Mouse (Mus musculus) NIH3T3 (cell line): Measurements from ENCODE around the gene Rbfox2.

Experiments used
- DNase-seq: peaks from one replicate; pipeline ENCODE4 v3.0.0-alpha.2; 2012; ENCODE audit warnings: low read depth

Gene Rbfox2

DNA sequence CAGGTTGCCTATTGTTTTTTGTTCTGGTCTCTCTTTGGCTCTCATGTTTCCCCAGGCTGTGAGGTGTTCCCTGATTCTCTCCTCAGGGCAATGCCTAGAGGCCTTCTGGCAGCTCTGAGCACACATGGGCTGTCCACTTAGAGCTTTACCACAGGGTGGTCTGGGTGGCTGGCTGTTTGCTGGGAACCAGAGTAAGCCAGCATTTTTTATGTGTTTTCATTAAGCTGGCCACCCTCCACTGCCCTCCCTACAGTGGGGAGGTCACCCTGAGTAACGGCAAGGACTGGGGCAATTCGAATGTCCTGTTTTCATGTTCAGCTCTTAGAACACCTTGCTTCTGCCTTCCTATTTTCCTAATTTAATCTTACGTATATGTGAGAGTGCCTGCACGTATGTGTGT, 24.6 kb upstream of the Rbfox2 start:
- DNase-seq, result peak; percentile 45

GRCm38 (mm10) chr15:77329681-77330180, 22.9 kb upstream of the Rbfox2 start:
- DNase-seq, result no peak

DNA sequence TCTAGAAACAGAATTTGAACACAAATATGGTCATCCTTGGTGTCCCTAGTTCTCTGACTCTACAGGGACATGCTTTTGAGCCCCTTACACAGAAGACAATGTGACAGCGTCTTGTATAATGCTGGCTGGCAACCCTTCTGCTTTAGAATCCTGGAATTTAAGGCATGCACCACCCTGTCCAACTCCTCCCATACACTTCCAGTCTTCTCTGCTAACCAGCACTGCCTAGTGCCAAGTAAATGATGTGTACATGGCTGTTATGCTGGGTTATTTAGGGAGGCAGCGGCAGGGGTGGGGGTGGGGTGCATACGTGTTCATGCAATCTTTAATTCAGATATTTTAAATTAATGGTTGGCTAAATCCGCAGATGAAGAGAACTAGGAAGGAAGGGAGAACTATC, 19.6 kb upstream of the Rbfox2 start:
- peak; percentile 59 for DNase-seq

GRCm38 (mm10) chr15:77324426-77324825, 17.6 kb upstream of the Rbfox2 start:
- DNase-seq, result no peak

- no peak for DNase-seq
Observed at GRCm38 (mm10) chr15:77323226-77323625, 16.4 kb upstream of the Rbfox2 start.

- DNase-seq, result no peak
Observed at GRCm38 (mm10) chr15:77313701-77314100, 6.9 kb upstream of the Rbfox2 start.

- no peak for DNase-seq
Observed at GRCm38 (mm10) chr15:77312796-77313195, 6.0 kb upstream of the Rbfox2 start.

DNA sequence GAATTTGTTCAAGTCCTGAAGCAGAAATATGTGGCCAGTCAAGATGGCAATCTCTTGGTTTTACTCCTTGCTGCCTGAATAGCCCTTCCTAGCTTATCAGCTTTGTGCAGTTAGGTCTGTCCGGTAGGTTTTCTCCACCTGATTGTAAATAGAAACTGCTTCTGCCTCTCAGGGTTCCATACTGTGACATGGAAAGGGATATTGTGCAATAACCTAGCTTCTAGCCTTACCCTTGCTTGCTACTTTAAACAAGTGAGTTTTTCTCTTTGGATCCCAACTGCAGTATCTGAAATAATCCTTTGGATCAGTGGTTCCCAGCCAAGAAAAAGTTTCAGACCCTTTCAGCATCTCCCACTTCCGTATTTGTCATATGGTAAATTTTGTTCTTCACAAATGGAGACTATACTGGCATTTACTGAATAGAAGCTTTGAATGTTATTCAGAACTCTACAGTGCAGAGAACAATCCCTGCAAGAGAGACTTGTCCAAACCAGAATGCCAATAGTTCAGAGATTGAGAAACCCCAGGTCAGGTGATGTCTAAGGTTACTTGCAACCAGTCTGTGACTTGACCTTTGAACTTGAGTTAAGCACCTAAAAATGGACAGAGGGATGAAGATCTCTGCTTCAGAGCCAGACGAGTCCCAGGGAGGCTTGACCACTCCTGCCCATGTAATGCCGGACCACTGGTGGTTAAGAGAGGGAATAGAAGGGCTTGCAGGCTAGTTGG, 1.1 kb upstream of the Rbfox2 start:
- no peak for DNase-seq

DNA sequence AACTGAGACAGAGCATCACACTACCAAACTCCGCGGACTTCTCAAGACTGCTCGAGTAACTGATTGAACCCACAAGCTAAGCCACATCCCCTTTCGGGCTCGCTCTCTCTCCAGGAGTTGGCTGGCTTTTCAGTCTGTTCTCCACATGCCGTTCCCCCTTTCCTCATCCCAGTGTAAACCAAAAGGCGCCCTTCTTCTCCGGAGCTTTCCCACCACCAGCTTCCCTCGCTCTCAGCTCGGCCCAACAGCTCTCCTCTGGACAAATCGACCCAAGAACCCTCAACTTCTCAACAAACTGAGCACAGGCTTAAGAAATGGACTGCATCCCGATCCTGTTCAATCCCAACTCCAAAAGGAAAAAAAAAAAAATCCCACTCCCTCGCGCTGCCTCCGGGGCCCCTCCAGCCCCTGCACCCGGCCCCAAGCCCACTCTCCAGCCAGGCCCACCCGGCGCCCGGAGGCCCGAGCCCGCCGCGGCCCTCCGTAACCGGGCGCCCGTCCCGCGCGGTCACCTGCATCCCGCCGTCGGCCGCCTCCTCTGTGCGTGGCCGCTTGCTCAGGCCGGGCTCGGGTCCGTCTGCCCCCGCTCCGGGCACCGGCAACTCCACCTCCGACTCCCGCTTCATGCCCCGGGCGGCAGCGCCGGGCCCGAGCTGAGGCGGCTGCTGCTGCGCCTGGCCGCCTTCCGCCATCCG, 805 bp downstream of the Rbfox2 start:
- DNase-seq, result peak; percentile 80

GRCm38 (mm10) chr15:77304960-77305359, 1.8 kb downstream of the Rbfox2 start:
- DNase-seq, result peak; percentile 26

DNA sequence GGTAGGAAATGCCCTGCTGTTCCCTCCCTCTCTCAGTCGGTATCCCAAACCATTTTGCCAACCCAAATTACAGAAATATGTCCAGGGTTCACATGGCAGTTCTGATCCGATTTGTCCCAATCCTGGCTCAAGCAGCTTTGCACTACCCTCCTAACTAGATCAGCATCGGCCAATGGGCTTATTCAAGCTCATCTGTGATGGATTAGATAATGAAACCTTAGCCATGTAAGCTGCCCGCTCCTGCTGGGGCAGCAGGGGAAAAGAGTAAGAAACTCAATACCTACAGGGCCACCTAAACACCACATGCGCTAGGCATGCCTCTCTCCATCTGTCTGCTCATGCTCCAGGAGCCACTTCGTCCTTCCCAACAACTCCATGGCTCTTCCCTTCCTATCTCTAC, 5.7 kb downstream of the Rbfox2 start:
- no peak for DNase-seq

- peak; percentile 36 for DNase-seq
Observed at GRCm38 (mm10) chr15:77298564-77298963, 8.2 kb downstream of the Rbfox2 start.

DNA sequence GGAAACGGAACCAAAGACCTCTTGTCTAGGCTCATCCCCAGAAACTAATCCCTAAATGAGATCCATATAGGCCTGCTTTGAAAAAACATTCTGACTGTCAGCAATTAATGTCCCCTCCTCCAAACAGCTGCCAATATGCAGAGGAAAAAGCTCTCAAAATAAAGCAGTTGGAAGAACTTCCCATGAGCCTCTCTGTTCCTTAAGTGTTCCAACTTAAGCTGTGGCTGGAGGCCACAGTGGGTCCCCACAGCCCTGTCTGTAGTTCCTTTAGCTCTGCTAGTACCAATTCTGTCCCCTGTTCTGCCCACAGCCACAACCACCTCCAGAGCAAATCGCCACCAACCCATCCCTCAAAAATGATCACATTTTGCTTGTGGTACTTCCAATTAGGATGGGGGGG, 10.2 kb downstream of the Rbfox2 start:
- peak; percentile 12 for DNase-seq

GRCm38 (mm10) chr15:77293493-77293892, 13.3 kb downstream of the Rbfox2 start:
- DNase-seq, result peak; percentile 10

DNA sequence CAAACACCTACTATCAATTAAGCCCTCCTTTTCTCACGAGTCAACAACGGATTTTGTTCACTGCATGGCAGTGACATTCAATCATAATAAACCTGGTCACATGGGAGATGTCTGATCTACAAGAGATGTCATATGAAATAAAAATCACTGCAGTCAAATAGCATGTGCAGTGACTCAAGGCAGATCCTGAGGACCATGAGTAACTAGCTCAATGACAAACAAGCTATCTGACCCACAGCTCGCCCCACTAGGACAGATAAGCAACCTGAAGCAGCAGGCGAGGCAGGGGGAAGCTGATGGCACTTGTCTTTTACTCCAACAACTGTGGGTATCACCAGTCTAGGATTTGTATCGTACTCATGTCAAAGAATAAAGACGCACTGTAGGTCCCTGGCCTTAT, 14.4 kb downstream of the Rbfox2 start:
- DNase-seq, result no peak

DNA sequence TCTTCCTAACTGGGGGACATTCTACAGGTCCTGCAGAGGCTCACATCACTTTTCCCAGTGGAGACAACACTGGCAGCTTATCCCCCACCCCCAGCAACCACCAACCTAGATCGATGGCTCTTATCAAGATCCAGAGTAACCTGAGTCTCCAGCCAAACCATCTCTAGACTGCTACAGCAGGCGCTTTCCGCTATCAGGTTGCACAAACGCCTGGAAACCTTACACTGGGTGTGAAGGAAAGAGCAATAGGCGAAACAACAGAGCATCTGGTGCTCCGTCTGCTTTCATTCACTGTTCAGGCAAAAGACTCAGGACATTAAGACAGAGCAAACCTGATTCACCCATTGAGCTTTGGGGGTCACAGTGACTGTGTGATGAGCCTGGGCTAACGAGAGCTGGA, 15.3 kb downstream of the Rbfox2 start:
- no peak for DNase-seq

- DNase-seq, result no peak
Observed at GRCm38 (mm10) chr15:77290352-77290751, 16.5 kb downstream of the Rbfox2 start.

- DNase-seq, result no peak
Observed at GRCm38 (mm10) chr15:77280130-77280529, 26.7 kb downstream of the Rbfox2 start.

DNA sequence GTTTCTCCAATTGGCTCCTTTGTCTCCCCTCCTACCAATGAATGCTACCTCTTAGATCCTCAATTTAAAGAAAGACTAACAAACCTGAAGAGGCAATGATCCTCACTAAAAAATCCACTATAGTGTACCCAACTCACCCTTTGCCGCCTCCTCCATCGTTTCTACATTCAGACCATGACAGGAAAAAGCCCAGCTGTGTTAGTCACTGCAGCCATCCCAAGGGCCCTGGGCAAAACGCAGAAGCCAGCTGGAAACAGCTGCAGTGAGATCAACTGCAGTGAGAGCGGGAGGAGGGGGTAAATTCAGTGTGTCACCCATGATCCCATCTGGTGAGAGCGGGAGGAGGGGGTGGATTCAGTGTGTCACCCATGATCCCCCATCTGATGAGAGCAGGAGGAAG, 28.0 kb downstream of the Rbfox2 start:
- peak; percentile 55 for DNase-seq

GRCm38 (mm10) chr15:77276838-77277725, 29.7 kb downstream of the Rbfox2 start:
- DNase-seq, result peak; percentile 67

DNA sequence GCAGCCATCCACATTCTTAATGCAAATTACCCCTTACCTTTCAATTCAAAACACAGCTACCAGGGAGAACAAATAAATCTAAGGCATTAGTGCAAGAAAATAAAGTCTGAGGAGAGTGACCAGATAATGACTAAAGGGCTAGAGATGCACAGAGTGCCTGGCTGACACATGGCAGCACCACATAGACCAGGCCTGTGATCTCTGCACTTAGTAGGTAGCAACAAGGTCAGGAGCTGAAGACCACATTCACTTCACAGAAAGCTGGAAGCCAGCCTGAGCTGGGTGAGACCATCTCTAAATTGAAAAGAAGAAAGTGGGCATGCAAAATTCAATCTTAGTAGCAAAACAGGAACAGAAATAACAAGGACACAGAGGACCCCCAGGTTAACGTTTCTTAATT, 30.5 kb downstream of the Rbfox2 start:
- DNase-seq, result no peak

DNA sequence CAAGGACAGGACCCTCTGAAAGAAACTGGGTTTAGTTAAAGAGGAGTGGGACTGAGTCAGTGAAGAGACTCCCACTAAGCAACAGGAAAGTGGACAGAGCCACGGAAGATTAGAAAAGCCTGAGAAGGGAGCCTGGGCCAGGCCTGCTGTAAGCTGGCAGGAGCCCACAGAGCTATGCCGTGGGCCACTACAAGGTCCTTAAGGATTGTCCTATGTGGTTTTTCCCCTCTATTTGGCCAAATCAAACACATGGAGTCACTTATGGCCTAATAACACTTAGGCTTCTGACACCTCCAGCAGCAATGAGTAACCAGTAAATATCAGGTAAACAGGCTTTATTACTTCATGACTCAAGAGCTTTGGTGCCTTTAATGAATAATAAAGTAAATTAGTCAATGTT, 31.2 kb downstream of the Rbfox2 start:
- no peak for DNase-seq

GRCm38 (mm10) chr15:77273947-77274346, 32.9 kb downstream of the Rbfox2 start:
- no peak for DNase-seq
